Mouse (Mus musculus): ENCODE measurements around the gene Man2a1. TPM values are rescaled to one million over a fixed set of nuclear protein-coding genes. Genes with fewer than 3 reads are reported as not detected.

Man2a1 gene
- polyA plus RNA-seq, 1 experiment from 2014 or later = 4.1 TPM

- no peak overlapping the region for H3K27ac ChIP-seq (ENCODE audit: low read depth, low read length)
- 75% methylated on average over 6 of the region's 6 CpGs for WGBS (ENCODE audit: insufficient replicate concordance)
Measured at GRCm38 (mm10) chr17:64575240-64575639, 25.3 kb upstream of the Man2a1 start.

DNA sequence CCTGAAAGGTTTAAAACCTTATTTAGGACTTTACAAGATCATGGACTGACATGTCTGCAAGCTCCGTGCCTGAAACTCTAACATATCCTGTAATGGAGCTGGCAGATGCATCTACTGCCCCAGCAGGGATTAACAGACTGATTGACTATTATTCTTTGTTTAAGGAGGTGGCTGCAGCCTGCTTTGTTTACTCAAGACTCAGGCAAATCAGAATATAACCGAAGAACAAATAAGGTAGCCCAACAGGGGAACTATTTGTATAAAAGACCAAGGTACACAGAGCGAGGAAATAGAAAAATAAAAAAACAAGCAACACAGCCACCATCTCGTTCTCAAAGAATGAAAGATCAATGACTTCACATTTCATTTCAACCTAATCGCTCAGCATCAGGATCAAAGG, 23.1 kb upstream of the Man2a1 start:
- 37% methylated on average over 5 of the region's 5 CpGs for WGBS (ENCODE audit: insufficient replicate concordance)

More at GRCm38 (mm10) chr17:64575240-64575639, 25.3 kb upstream of the Man2a1 start:
- H3K9ac ChIP-seq (ENCODE audit: low read depth, low read length) = no peak overlapping the region
- ATAC-seq (replicated peaks; ENCODE audit: insufficient number of reproducible peaks, low FRiP score, low TSS enrichment) = no peak
- H3K27me3 ChIP-seq (ENCODE audit: control insufficient read depth, insufficient read depth, low read length) = no peaks in the 10 kb centered on the region
- H3K4me2 ChIP-seq = no peak overlapping the region
- H3K4me3 ChIP-seq (ENCODE audit: low read depth, low read length) = no peak overlapping the region
- no peaks in the 10 kb centered on the region for H3K36me3 ChIP-seq (ENCODE audit: control insufficient read depth, insufficient read depth, low read length)
- no peaks in the 10 kb centered on the region for H3K9me3 ChIP-seq (replicated peaks; ENCODE audit: control insufficient read depth, low read length)
- H3K4me1 ChIP-seq (ENCODE audit: control insufficient read depth, insufficient read depth, low read length) = no peaks in the 10 kb centered on the region

DNA sequence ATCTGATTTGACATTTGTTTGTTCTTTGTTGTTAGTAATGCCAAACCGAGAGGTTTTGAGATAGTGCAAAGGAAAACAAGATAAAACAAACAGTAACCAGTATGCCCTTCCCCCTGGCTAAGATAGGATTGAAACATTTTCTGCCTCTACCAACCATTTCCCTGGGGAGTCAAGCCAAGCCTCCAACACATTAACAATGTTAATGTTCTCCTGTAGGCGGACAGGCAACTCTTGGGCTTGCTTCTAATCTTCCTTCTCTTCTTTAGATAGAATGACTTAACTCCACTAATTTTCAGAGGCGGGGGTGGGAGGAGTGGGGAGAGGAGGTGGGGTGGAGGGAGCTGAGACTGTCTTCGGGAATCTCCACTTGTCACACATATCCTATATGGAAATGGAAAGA, 22.2 kb upstream of the Man2a1 start:
- no peak overlapping the region for H3K9ac ChIP-seq (ENCODE audit: low read depth, low read length)
- H3K4me2 ChIP-seq = no peak overlapping the region
- H3K4me3 ChIP-seq (ENCODE audit: low read depth, low read length) = no peak overlapping the region
- ATAC-seq (replicated peaks; ENCODE audit: insufficient number of reproducible peaks, low FRiP score, low TSS enrichment) = no peak
- no peaks in the 10 kb centered on the region for H3K4me1 ChIP-seq (ENCODE audit: control insufficient read depth, insufficient read depth, low read length)
- H3K9me3 ChIP-seq (replicated peaks; ENCODE audit: control insufficient read depth, low read length) = no peaks in the 10 kb centered on the region
- 9% methylated on average over 4 of the region's 4 CpGs for WGBS (ENCODE audit: insufficient replicate concordance)
- no peaks in the 10 kb centered on the region for H3K27me3 ChIP-seq (ENCODE audit: control insufficient read depth, insufficient read depth, low read length)
- no peak overlapping the region for H3K27ac ChIP-seq (ENCODE audit: low read depth, low read length)
- H3K36me3 ChIP-seq (ENCODE audit: control insufficient read depth, insufficient read depth, low read length) = no peaks in the 10 kb centered on the region

More for the DNA sequence above, 23.1 kb upstream of the Man2a1 start:
- Histone ChIP-seq H3K9me3 (replicated peaks; ENCODE audit: control insufficient read depth, low read length) (no peaks in the 10 kb centered on the region), H3K27ac (ENCODE audit: low read depth, low read length) (no peak overlapping the region), H3K4me2 (no peak overlapping the region), H3K36me3 (ENCODE audit: control insufficient read depth, insufficient read depth, low read length) (no peaks in the 10 kb centered on the region), H3K4me1 (ENCODE audit: control insufficient read depth, insufficient read depth, low read length) (no peaks in the 10 kb centered on the region), H3K27me3 (ENCODE audit: control insufficient read depth, insufficient read depth, low read length) (no peaks in the 10 kb centered on the region), H3K9ac (ENCODE audit: low read depth, low read length) (no peak overlapping the region), H3K4me3 (ENCODE audit: low read depth, low read length) (no peak overlapping the region)
- ATAC-seq (replicated peaks; ENCODE audit: insufficient number of reproducible peaks, low FRiP score, low TSS enrichment) = no peak

DNA sequence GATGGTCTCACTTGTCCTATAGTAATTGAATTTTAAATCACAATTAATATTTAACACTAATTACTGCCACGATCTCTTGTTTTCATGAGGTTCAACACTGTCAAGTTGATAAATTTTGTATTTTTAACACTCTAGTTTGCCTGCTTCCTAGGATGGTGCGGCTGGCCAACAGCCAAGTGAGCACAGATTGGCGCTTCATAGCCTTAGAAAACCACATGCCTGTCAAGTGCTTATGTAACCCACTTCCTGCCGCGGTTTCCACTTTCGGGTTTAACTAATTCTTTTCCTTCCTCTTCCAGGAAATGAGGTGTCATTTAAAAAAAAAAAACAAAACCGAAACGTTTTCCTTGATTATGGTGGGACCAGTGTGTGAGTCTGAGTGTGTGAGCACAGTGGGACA, 20.8 kb upstream of the Man2a1 start:
- H3K4me1 ChIP-seq (ENCODE audit: control insufficient read depth, insufficient read depth, low read length) = no peaks in the 10 kb centered on the region
- H3K27ac ChIP-seq (ENCODE audit: low read depth, low read length) = no peak overlapping the region
- no peak overlapping the region for H3K9ac ChIP-seq (ENCODE audit: low read depth, low read length)
- no peak overlapping the region for H3K4me3 ChIP-seq (ENCODE audit: low read depth, low read length)
- no peak for ATAC-seq (replicated peaks; ENCODE audit: insufficient number of reproducible peaks, low FRiP score, low TSS enrichment)
- WGBS (ENCODE audit: insufficient replicate concordance) = 57% methylated on average over 8 of the region's 8 CpGs
- H3K27me3 ChIP-seq (ENCODE audit: control insufficient read depth, insufficient read depth, low read length) = no peaks in the 10 kb centered on the region
- no peak overlapping the region for H3K4me2 ChIP-seq
- no peaks in the 10 kb centered on the region for H3K36me3 ChIP-seq (ENCODE audit: control insufficient read depth, insufficient read depth, low read length)
- no peaks in the 10 kb centered on the region for H3K9me3 ChIP-seq (replicated peaks; ENCODE audit: control insufficient read depth, low read length)

GRCm38 (mm10) chr17:64581133-64581532, 19.4 kb upstream of the Man2a1 start:
- WGBS (ENCODE audit: insufficient replicate concordance) = 84% methylated on average over 6 of the region's 6 CpGs
- Histone ChIP-seq H3K27me3 (ENCODE audit: control insufficient read depth, insufficient read depth, low read length) (no peaks in the 10 kb centered on the region), H3K9ac (ENCODE audit: low read depth, low read length) (no peak overlapping the region), H3K4me2 (no peak overlapping the region), H3K27ac (ENCODE audit: low read depth, low read length) (no peak overlapping the region), H3K36me3 (ENCODE audit: control insufficient read depth, insufficient read depth, low read length) (no peaks in the 10 kb centered on the region), H3K4me1 (ENCODE audit: control insufficient read depth, insufficient read depth, low read length) (no peaks in the 10 kb centered on the region), H3K4me3 (ENCODE audit: low read depth, low read length) (no peak overlapping the region), H3K9me3 (replicated peaks; ENCODE audit: control insufficient read depth, low read length) (no peaks in the 10 kb centered on the region)
- no peak for ATAC-seq (replicated peaks; ENCODE audit: insufficient number of reproducible peaks, low FRiP score, low TSS enrichment)

- H3K4me3 ChIP-seq (ENCODE audit: low read depth, low read length) = no peak overlapping the region
- H3K27me3 ChIP-seq (ENCODE audit: control insufficient read depth, insufficient read depth, low read length) = no peaks in the 10 kb centered on the region
- H3K36me3 ChIP-seq (ENCODE audit: control insufficient read depth, insufficient read depth, low read length) = no peaks in the 10 kb centered on the region
- no peaks in the 10 kb centered on the region for H3K4me1 ChIP-seq (ENCODE audit: control insufficient read depth, insufficient read depth, low read length)
- H3K27ac ChIP-seq (ENCODE audit: low read depth, low read length) = no peak overlapping the region
- no peak overlapping the region for H3K4me2 ChIP-seq
- no peaks in the 10 kb centered on the region for H3K9me3 ChIP-seq (replicated peaks; ENCODE audit: control insufficient read depth, low read length)
- ATAC-seq (replicated peaks; ENCODE audit: insufficient number of reproducible peaks, low FRiP score, low TSS enrichment) = no peak
- no peak overlapping the region for H3K9ac ChIP-seq (ENCODE audit: low read depth, low read length)
- 84% methylated on average over 3 of the region's 3 CpGs for WGBS (ENCODE audit: insufficient replicate concordance)
Measured at GRCm38 (mm10) chr17:64581962-64582361, 18.6 kb upstream of the Man2a1 start.

DNA sequence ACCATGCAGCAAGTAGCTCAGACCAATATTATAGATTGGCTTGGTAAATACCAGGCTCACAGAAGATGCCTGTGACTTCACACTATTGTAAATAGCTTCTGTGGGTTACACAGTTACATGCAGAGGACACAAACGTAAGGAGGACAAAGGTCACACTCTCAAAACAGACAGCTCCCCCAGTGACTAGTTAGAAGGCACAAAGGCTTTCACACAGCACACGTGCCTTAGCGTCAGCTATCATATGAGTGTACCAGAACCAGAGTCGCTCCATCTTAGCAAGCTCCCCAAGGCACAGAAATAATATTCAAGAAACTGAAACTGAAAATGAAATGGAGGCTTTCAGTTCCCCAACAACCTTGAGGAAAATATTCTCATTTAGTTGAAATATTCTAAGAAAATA, 10.1 kb upstream of the Man2a1 start:
- no peak overlapping the region for H3K4me2 ChIP-seq
- no peak for ATAC-seq (replicated peaks; ENCODE audit: insufficient number of reproducible peaks, low FRiP score, low TSS enrichment)
- no peak overlapping the region for H3K9ac ChIP-seq (ENCODE audit: low read depth, low read length)
- H3K36me3 ChIP-seq (ENCODE audit: control insufficient read depth, insufficient read depth, low read length) = no peaks in the 10 kb centered on the region
- H3K4me1 ChIP-seq (ENCODE audit: control insufficient read depth, insufficient read depth, low read length) = no peaks in the 10 kb centered on the region; the same call in 1 of the 2 replicates
- no peaks in the 10 kb centered on the region for H3K27me3 ChIP-seq (ENCODE audit: control insufficient read depth, insufficient read depth, low read length)
- 59% methylated on average over 4 of the region's 4 CpGs for WGBS (ENCODE audit: insufficient replicate concordance)
- no peak overlapping the region for H3K27ac ChIP-seq (ENCODE audit: low read depth, low read length)
- H3K4me3 ChIP-seq (ENCODE audit: low read depth, low read length) = no peak overlapping the region
- no peaks in the 10 kb centered on the region for H3K9me3 ChIP-seq (replicated peaks; ENCODE audit: control insufficient read depth, low read length)

- no peak for ATAC-seq (replicated peaks; ENCODE audit: insufficient number of reproducible peaks, low FRiP score, low TSS enrichment)
- H3K27ac ChIP-seq (ENCODE audit: low read depth, low read length) = no peak overlapping the region
- WGBS (ENCODE audit: insufficient replicate concordance) = 63% methylated on average over 10 of the region's 10 CpGs
Measured at GRCm38 (mm10) chr17:64591366-64591765, 9.2 kb upstream of the Man2a1 start.

GRCm38 (mm10) chr17:64592355-64592754, 8.2 kb upstream of the Man2a1 start:
- no peak overlapping the region for H3K4me2 ChIP-seq
- H3K9me3 ChIP-seq (replicated peaks; ENCODE audit: control insufficient read depth, low read length) = no peaks in the 10 kb centered on the region
- H3K36me3 ChIP-seq (ENCODE audit: control insufficient read depth, insufficient read depth, low read length) = no peaks in the 10 kb centered on the region
- 66% methylated on average over 2 of the region's 2 CpGs for WGBS (ENCODE audit: insufficient replicate concordance)
- H3K27me3 ChIP-seq (ENCODE audit: control insufficient read depth, insufficient read depth, low read length) = no peaks in the 10 kb centered on the region
- ATAC-seq (replicated peaks; ENCODE audit: insufficient number of reproducible peaks, low FRiP score, low TSS enrichment) = no peak
- H3K4me3 ChIP-seq (ENCODE audit: low read depth, low read length) = no peak overlapping the region
- H3K27ac ChIP-seq (ENCODE audit: low read depth, low read length) = no peak overlapping the region
- no peaks in the 10 kb centered on the region; the same call in 1 of the 2 replicates for H3K4me1 ChIP-seq (ENCODE audit: control insufficient read depth, insufficient read depth, low read length)
- no peak overlapping the region for H3K9ac ChIP-seq (ENCODE audit: low read depth, low read length)

More at GRCm38 (mm10) chr17:64591366-64591765, 9.2 kb upstream of the Man2a1 start:
- H3K4me2 ChIP-seq = no peak overlapping the region
- H3K9me3 ChIP-seq (replicated peaks; ENCODE audit: control insufficient read depth, low read length) = no peaks in the 10 kb centered on the region
- H3K4me1 ChIP-seq (ENCODE audit: control insufficient read depth, insufficient read depth, low read length) = no peaks in the 10 kb centered on the region; the same call in 1 of the 2 replicates
- no peak overlapping the region for H3K9ac ChIP-seq (ENCODE audit: low read depth, low read length)
- no peaks in the 10 kb centered on the region for H3K27me3 ChIP-seq (ENCODE audit: control insufficient read depth, insufficient read depth, low read length)
- H3K4me3 ChIP-seq (ENCODE audit: low read depth, low read length) = no peak overlapping the region
- H3K36me3 ChIP-seq (ENCODE audit: control insufficient read depth, insufficient read depth, low read length) = no peaks in the 10 kb centered on the region
